Mouse (Mus musculus): ENCODE data around the gene Gm49358.

GRCm38 (mm10) chr10:86862496-86862895 is 98.7 kb downstream of the Gm49358 start:
- no peak for TF ChIP-seq POLR2A (IDR thresholded peaks at IDR 0.05; ENCODE audit: borderline replicate concordance, insufficient read depth, low read length)
- no peak for TF ChIP-seq CTCF (IDR thresholded peaks at IDR 0.05; ENCODE audit: borderline replicate concordance, insufficient read depth, low read depth, low read length)
